Mouse (Mus musculus): ENCODE results near the gene Skap1.

Gene Skap1

GRCm38 (mm10) chr11:96560229-96560628 is 95.8 kb downstream of the Skap1 start:
- no peak for DNase-seq (ENCODE audit: low read depth, low spot score)

- DNase-seq (ENCODE audit: low read depth, low spot score), result peak; percentile 63
These were observed 99.7 kb downstream of the Skap1 start for GRCm38 (mm10) chr11:96564088-96564487.

DNA sequence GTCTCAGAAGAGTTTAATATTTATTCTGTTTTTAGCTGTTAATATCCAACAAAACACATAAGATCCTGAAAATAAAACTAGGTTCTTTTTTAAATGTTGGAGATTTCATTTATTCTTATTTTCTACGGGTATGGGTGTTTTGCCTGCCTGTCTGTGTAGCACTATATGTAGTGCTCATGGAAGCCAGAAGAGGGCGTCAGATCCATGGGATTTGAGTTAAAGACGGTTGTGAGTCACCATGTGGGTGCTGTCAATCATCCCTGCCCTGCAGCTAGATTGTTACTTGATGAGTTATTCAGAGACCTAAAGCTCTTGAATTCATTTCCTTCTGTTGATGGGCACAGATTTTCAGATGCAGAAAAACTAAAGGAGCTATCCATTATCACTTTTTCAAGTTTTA is 108.1 kb downstream of the Skap1 start:
- peak; percentile 70 for DNase-seq (ENCODE audit: low read depth, low spot score)

DNA sequence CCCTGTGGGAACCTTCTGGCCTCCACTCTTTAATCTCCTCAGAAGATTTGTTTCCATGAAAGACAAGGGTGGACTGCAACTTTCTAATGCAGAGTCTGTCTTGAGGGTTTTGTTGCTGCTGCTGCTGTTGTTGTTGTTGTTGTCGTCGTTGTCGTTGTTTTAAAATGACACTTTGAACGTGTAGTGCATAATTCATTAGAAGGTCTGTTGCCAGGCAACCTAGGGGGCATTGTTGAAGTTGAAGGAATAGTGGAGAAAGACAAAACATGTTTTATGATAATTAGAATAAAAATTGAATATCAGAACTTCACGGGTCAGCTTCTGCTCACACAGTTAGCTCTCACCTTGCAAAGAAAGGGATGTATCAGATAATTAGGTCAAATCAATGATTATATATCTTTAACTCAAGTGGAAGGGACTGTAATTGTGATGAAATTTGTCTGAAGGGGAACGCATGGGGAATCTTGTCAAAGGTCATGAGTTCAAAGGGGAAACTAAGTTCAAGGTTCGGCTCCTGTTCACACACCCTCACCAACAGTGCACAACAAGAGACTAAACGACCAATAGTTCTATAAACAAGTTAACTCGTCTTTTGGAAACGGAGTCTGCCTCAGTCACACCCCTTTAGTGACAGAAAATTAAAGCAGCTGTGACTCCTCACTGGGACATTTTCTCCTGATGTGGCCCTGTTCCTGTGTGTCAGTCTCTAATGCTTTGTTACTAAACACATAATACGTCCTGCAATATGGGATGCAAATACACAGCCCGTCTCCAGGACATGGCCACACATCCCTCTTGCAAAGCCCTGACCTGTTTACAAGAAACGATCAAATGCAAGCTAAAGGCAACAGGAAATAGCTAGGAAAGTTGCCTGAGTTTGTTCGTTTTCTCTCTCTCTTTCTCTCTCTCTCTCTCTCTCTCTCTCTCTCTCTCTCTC is 112.4 kb downstream of the Skap1 start:
- peak; percentile 32 for DNase-seq (ENCODE audit: low read depth, low spot score)

GRCm38 (mm10) chr11:96578551-96579283 is 114.3 kb downstream of the Skap1 start:
- peak; percentile 69 for DNase-seq (ENCODE audit: low read depth, low spot score)

- peak; percentile 57 for DNase-seq (ENCODE audit: low read depth, low spot score)
These were observed 117.4 kb downstream of the Skap1 start for GRCm38 (mm10) chr11:96581604-96582384.

- no peak for DNase-seq (ENCODE audit: low read depth, low spot score)
These were observed 118.2 kb downstream of the Skap1 start for GRCm38 (mm10) chr11:96582595-96582994.

DNA sequence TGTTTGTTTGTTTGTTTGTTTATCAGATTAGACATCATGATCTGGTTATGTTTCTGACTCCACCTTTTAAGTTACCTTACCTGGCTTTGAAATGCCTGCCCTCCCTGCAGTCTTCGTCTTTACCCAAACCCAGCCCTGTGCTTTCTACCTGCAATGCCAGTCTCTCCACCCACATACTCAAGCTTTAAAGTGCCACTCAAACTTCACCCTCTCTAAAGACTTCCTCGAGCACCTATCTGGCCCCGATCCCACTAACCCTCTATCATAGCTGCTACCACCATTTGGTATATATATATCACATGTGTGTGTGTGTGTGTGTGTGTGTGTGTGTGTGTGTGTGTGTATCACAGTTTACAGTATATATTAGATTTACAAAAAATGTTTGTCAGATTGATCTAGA is 125.4 kb downstream of the Skap1 start:
- no peak for DNase-seq (ENCODE audit: low read depth, low spot score)

- no peak for DNase-seq (ENCODE audit: low read depth, low spot score)
These were observed 131.5 kb downstream of the Skap1 start for GRCm38 (mm10) chr11:96595890-96596289.

- no peak for DNase-seq (ENCODE audit: low read depth, low spot score)
These were observed 131.9 kb downstream of the Skap1 start for GRCm38 (mm10) chr11:96596301-96596700.

GRCm38 (mm10) chr11:96602806-96603205 is 138.4 kb downstream of the Skap1 start:
- no peak for DNase-seq (ENCODE audit: low read depth, low spot score)

- no peak for DNase-seq (ENCODE audit: low read depth, low spot score)
These were observed 139.9 kb downstream of the Skap1 start for GRCm38 (mm10) chr11:96604306-96604705.

GRCm38 (mm10) chr11:96604751-96605450 is 140.5 kb downstream of the Skap1 start:
- no peak for DNase-seq (ENCODE audit: low read depth, low spot score)

GRCm38 (mm10) chr11:96605516-96605915 is 141.1 kb downstream of the Skap1 start:
- no peak for DNase-seq (ENCODE audit: low read depth, low spot score)

- DNase-seq (ENCODE audit: low read depth, low spot score), result peak; percentile 15
These were observed 148.2 kb downstream of the Skap1 start for GRCm38 (mm10) chr11:96612596-96612995.

- DNase-seq (ENCODE audit: low read depth, low spot score), result no peak
These were observed 152.4 kb downstream of the Skap1 start for GRCm38 (mm10) chr11:96616792-96617191.

- no peak for DNase-seq (ENCODE audit: low read depth, low spot score)
These were observed 154.5 kb downstream of the Skap1 start for GRCm38 (mm10) chr11:96618789-96619445.

GRCm38 (mm10) chr11:96619576-96619975 is 155.2 kb downstream of the Skap1 start:
- no peak for DNase-seq (ENCODE audit: low read depth, low spot score)

GRCm38 (mm10) chr11:96620006-96620405 is 155.6 kb downstream of the Skap1 start:
- no peak for DNase-seq (ENCODE audit: low read depth, low spot score)

GRCm38 (mm10) chr11:96620660-96621059 is 156.3 kb downstream of the Skap1 start:
- no peak for DNase-seq (ENCODE audit: low read depth, low spot score)

DNA sequence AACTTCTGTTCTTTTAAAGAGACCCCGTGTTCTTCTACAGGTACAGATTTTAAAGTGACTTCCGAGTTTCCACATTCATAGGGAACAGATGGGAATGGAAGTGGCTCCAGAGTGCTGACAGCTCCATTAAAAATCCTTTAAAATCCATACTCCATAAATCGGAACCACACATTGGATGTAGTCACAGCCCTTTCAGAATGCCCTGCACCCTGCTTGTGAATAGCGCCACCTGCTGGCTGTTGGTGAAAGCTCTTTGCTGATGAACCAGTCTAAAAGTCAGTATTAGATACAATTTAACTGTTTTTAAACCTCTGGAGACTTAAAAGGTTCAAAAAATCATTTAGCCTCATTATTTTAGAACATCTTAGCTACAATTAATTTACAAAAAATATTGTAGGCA is 156.8 kb downstream of the Skap1 start:
- DNase-seq (ENCODE audit: low read depth, low spot score), result peak; percentile 76

All from ES-CJ7 (cell line).